Mouse (Mus musculus): Measurements from ENCODE around the gene Ppp1r3g.
A peak's percentile ranks its signal among the peaks of the same experiment; 100 is the strongest.
"Not testable (repeated sequence)": the region's sequence is repeated elsewhere in the genome, so short reads cannot be mapped to it uniquely, and the experiment has no call there.

The Ppp1r3g gene

GRCm38 (mm10) chr13:35958539-35958938, at the start of gene Ppp1r3g:
Gene Ppp1r3g (plus strand): TSS chr13:35958839.
- no peak for DNase-seq (ENCODE audit: low read depth, low spot score)

GRCm38 (mm10) chr13:35911476-35911875, 47.2 kb upstream of the Ppp1r3g start:
- no peak for DNase-seq (ENCODE audit: low read depth, low spot score)

- no peak for DNase-seq (ENCODE audit: low read depth, low spot score)
These were observed 20.6 kb upstream of the Ppp1r3g start for GRCm38 (mm10) chr13:35937991-35938390.

- DNase-seq (ENCODE audit: low read depth, low spot score), result no peak
These were observed 18.6 kb upstream of the Ppp1r3g start for GRCm38 (mm10) chr13:35939871-35940665.

GRCm38 (mm10) chr13:35940934-35941333, 17.7 kb upstream of the Ppp1r3g start:
- no peak for DNase-seq (ENCODE audit: low read depth, low spot score)

GRCm38 (mm10) chr13:35946659-35947353, 11.8 kb upstream of the Ppp1r3g start:
- no peak for DNase-seq (ENCODE audit: low read depth, low spot score)

- DNase-seq (ENCODE audit: low read depth, low spot score), result peak; percentile 80
These were observed 11.2 kb upstream of the Ppp1r3g start for GRCm38 (mm10) chr13:35947354-35948000.

GRCm38 (mm10) chr13:35949814-35950455, 8.7 kb upstream of the Ppp1r3g start:
- DNase-seq (ENCODE audit: low read depth, low spot score), result peak; percentile 12

- DNase-seq (ENCODE audit: low read depth, low spot score), result no peak
These were observed 890 bp downstream of the Ppp1r3g start for GRCm38 (mm10) chr13:35959391-35960067.

GRCm38 (mm10) chr13:35963583-35963982, 4.9 kb downstream of the Ppp1r3g start:
- no peak for DNase-seq (ENCODE audit: low read depth, low spot score)

- no peak for DNase-seq (ENCODE audit: low read depth, low spot score)
These were observed 9.1 kb downstream of the Ppp1r3g start for GRCm38 (mm10) chr13:35967690-35968089.

GRCm38 (mm10) chr13:35968131-35968718, 9.6 kb downstream of the Ppp1r3g start:
- DNase-seq (ENCODE audit: low read depth, low spot score), result peak; percentile 35

GRCm38 (mm10) chr13:35968719-35969430, 10.2 kb downstream of the Ppp1r3g start:
- peak; percentile 32 for DNase-seq (ENCODE audit: low read depth, low spot score)

- peak; percentile 10 for DNase-seq (ENCODE audit: low read depth, low spot score)
These were observed 10.7 kb downstream of the Ppp1r3g start for GRCm38 (mm10) chr13:35969431-35969721.

- no peak for DNase-seq (ENCODE audit: low read depth, low spot score)
These were observed 11.2 kb downstream of the Ppp1r3g start for GRCm38 (mm10) chr13:35969829-35970228.

GRCm38 (mm10) chr13:35976912-35977311, 18.3 kb downstream of the Ppp1r3g start:
- no peak for DNase-seq (ENCODE audit: low read depth, low spot score)

GRCm38 (mm10) chr13:35980471-35980870, 21.8 kb downstream of the Ppp1r3g start:
- DNase-seq (ENCODE audit: low read depth, low spot score), result no peak

- no peak for DNase-seq (ENCODE audit: low read depth, low spot score)
These were observed 24.3 kb downstream of the Ppp1r3g start for GRCm38 (mm10) chr13:35982985-35983384.

- DNase-seq (ENCODE audit: low read depth, low spot score), result no peak
These were observed 30.7 kb downstream of the Ppp1r3g start for GRCm38 (mm10) chr13:35989329-35989728.

GRCm38 (mm10) chr13:35991185-35991584, 32.5 kb downstream of the Ppp1r3g start:
- DNase-seq (ENCODE audit: low read depth, low spot score), result not testable (repeated sequence)

Measured in forelimb bud, embryonic 11.5 days (tissue).